Mouse (Mus musculus) CH12.LX (cell line): ENCODE measurements around the gene Wdr72.

Experiments
- BHLHE40 ChIP-seq: IDR thresholded peaks from 2 replicates; pipeline ENCODE4 v1.6.1; 2011; ENCODE audit warnings: mild to moderate bottlenecking, low read depth, low read length, improper control_type of control experiment
- CTCF ChIP-seq, 2 experiments: IDR thresholded peaks in 1 of 2; conservative IDR thresholded peaks in 1 of 2; 2 replicates each; pipeline ENCODE4 v1.5.1; 2011 to 2012; ENCODE audit warnings: low read depth in 2 of 2, low read length in 2 of 2, improper control_type of control experiment in 1 of 2, inconsistent platforms in 1 of 2, mild to moderate bottlenecking in 1 of 2, moderate library complexity in 1 of 2
- EP300 ChIP-seq: IDR thresholded peaks from 2 replicates; pipeline ENCODE4 v1.6.1; 2011; ENCODE audit warnings: low read length, improper control_type of control experiment
- ETS1 ChIP-seq: conservative IDR thresholded peaks from 2 replicates; pipeline ENCODE4 v1.6.1; 2012; ENCODE audit warnings: low read depth, mild to moderate bottlenecking, inconsistent platforms, low read length, improper control_type of control experiment, moderate library complexity
- MAX ChIP-seq: IDR thresholded peaks from 2 replicates; pipeline ENCODE4 v1.6.1; 2011; ENCODE audit warnings: low read length, improper control_type of control experiment
- MAZ ChIP-seq: IDR thresholded peaks from 2 replicates; pipeline ENCODE4 v1.6.1; 2012; ENCODE audit warnings: low read depth, mild to moderate bottlenecking, inconsistent platforms, low read length, improper control_type of control experiment, moderate library complexity
- NELFE ChIP-seq: IDR thresholded peaks from 2 replicates; pipeline ENCODE4 v1.6.1; 2011; ENCODE audit warnings: low read depth, low read length, improper control_type of control experiment
- POLR2A ChIP-seq: IDR thresholded peaks from 2 replicates; pipeline ENCODE4 v1.6.1; 2011; ENCODE audit warnings: low read depth, mild to moderate bottlenecking, improper control_type of control experiment, low read length
- POLR2AphosphoS2 ChIP-seq: IDR thresholded peaks from 2 replicates; pipeline ENCODE4 v1.6.1; 2011; ENCODE audit warnings: low read depth, low read length, improper control_type of control experiment
- TCF12 ChIP-seq: IDR thresholded peaks from 2 replicates; pipeline ENCODE4 v1.6.1; 2014; ENCODE audit warnings: low read depth, mild to moderate bottlenecking, inconsistent platforms, low read length, improper control_type of control experiment
- USF2 ChIP-seq: conservative IDR thresholded peaks from 2 replicates; pipeline ENCODE4 v1.6.1; 2011; ENCODE audit warnings: low read depth, low read length, improper control_type of control experiment
- ZC3H11A ChIP-seq: IDR thresholded peaks from 2 replicates; pipeline ENCODE4 v1.6.1; 2012; ENCODE audit warnings: low read depth, mild to moderate bottlenecking, inconsistent platforms, low read length, improper control_type of control experiment
- ZNF384 ChIP-seq: IDR thresholded peaks from 2 replicates; pipeline ENCODE4 v1.6.1; 2012; ENCODE audit warnings: low read depth, low read length, improper control_type of control experiment, inconsistent platforms

- TF ChIP-seq POLR2A (no peak), MAX (no peak), CTCF (conservative IDR thresholded peaks at IDR 0.05 in 1 of 2, IDR thresholded peaks at IDR 0.05 in 1 of 2; ENCODE audit: low read depth in 2 of 2, low read length in 2 of 2) (no peak), TCF12 (no peak), EP300 (no peak), ZC3H11A (no peak), ZNF384 (no peak), ETS1 (no peak), USF2 (no peak), NELFE (no peak), MAZ (no peak), BHLHE40 (no peak), POLR2AphosphoS2 (no peak)
Measured at GRCm38 (mm10) chr9:74324089-74324924, 214.2 kb downstream of the Wdr72 start.
